Mouse (Mus musculus) heart, embryonic 13.5 days (tissue): ENCODE results near the gene Zranb1. TPM values are rescaled to one million over a fixed set of nuclear protein-coding genes. Genes with fewer than 3 reads are reported as not detected.

Experiments used
- ATAC-seq: fragments of 200-750 bp; cut with Nextera tagmentation; 2 replicates; pipeline ENCODE4 v1.8.0; 2017; ENCODE audit warnings: moderate TSS enrichment; ENCODE audit not compliant: insufficient number of reproducible peaks, low FRiP score, low TSS enrichment; ENCODE audit errors: extremely low read depth
- H3K27ac ChIP-seq: fragments of 300-500 bp; sonication (generic); replicated peaks from 2 replicates; pipeline ENCODE4 v1.5.1; 2015; ENCODE audit warnings: moderate library complexity, mild to moderate bottlenecking, inconsistent platforms
- H3K27me3 ChIP-seq: fragments of 300-500 bp; sonication (generic); replicated peaks from 2 replicates; pipeline ENCODE4 v1.6.1; 2015; ENCODE audit warnings: mild to moderate bottlenecking, inconsistent platforms
- H3K36me3 ChIP-seq: fragments of 300-500 bp; sonication (generic); 2 replicates; pipeline ENCODE4 v1.6.1; 2015; ENCODE audit warnings: mild to moderate bottlenecking, inconsistent platforms
- H3K4me1 ChIP-seq: fragments of 300-500 bp; sonication (generic); 2 replicates; pipeline ENCODE4 v1.6.1; 2015; ENCODE audit warnings: inconsistent platforms
- H3K4me2 ChIP-seq: fragments of 300-500 bp; sonication (generic); 2 replicates; pipeline ENCODE4 v1.6.1; 2015; ENCODE audit warnings: inconsistent platforms, mild to moderate bottlenecking, moderate library complexity
- H3K4me3 ChIP-seq: fragments of 300-500 bp; sonication (generic); 2 replicates; pipeline ENCODE4 v1.5.1; 2015; ENCODE audit warnings: moderate library complexity, mild to moderate bottlenecking, inconsistent platforms
- H3K9ac ChIP-seq: fragments of 300-500 bp; sonication (generic); 2 replicates; pipeline ENCODE4 v1.6.1; 2015; ENCODE audit warnings: inconsistent platforms, mild to moderate bottlenecking, moderate library complexity
- H3K9me3 ChIP-seq: fragments of 300-500 bp; sonication (generic); 2 replicates; pipeline ENCODE4 v1.6.1; 2016; ENCODE audit warnings: inconsistent platforms
- WGBS: fragments of 180-500 bp; shearing (Covaris S2); methylation state at CpG from one replicate; pipeline ENCODE4 v1.1.7; 2015; ENCODE audit warnings: mixed read lengths; 5-methylcytosine and 5-hydroxymethylcytosine counted together
- polyA plus RNA-seq: library from polyadenylated mRNA; unstranded; fragments of >200 nt; fragmentation: Nextera tagmentation; extraction: Ambion mirVana; gene quantifications from 2 replicates; pipeline ENCODE4 v1.2.1, GENCODE M21; 2015

Gene Zranb1
- polyA plus RNA-seq, 1 experiment from 2014 or later = 7.5 TPM

DNA sequence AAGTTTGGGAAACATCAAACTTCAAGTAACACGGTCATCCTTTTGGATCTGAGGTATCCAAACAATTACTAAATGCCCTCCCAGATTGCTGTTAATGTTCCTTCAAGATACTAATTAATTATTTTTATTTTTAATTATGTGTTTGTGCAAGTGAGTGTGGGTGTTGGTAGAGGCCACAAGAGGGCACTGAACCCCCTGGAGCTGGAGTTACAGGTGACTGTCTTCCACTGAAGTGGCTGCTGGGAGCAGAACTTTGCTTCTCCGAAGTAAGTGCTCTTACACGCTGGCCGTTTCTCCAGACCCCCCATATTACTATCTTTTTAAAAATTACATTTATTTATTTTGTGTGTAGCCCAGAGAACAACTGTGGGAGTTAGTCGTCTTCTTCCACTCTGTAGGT lies 887 bp upstream of the Zranb1 start:
- Histone ChIP-seq H3K4me3 (peak overlapping the region; percentile 96), H3K9ac (peak overlapping the region; percentile 99), H3K4me1 (peaks cover 19% of the 10 kb centered on the region), H3K36me3 (no peaks in the 10 kb centered on the region), H3K27me3 (no peaks in the 10 kb centered on the region), H3K27ac (peak overlapping the region; percentile 98), H3K4me2 (peak overlapping the region; percentile 74), H3K9me3 (no peaks in the 10 kb centered on the region)
- ATAC-seq = no peak
- 86% methylated on average over 5 of the region's 5 CpGs for WGBS

DNA sequence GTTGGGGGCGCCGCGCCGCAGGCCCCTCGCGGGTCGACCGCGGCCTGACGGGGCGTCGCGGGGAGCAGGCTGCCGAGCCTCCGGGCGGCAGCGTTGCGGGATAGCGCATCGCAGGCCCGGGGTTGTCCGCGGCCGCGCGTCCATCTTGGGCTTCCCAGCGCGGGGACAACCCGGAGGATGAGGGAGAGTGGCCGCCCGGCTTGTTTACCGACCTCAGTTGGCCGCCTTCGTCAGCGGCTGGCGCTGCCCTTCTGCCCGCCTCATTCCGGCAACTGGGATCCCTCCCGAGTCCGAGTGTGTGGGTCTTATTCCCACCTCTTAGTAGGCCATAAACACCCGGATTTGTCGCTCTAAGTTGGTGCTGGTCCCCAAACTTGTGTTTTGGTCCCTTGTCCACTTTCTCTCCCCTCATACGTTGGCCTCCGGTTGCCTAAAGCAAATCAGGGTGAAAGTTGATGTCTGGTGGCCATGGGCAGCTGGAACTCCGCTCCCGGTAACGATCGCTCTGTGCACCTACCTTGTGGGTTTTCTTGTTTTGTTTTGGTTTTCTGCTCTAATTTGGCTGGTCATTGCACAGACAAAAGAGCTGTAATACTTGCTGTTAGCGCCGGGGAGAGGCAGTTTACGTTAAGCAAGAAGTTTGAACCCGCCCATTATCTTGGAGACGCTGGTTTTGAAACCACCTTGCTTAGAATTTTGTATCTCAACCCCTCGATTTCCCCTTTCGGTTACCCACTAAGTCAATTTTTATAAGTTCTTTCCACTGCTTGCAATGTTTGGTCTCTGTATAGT lies 814 bp downstream of the Zranb1 start:
- peaks cover 19% of the 10 kb centered on the region for H3K4me1 ChIP-seq
- peak overlapping the region; percentile 98 for H3K27ac ChIP-seq
- peak overlapping the region; percentile 99 for H3K9ac ChIP-seq
- H3K4me3 ChIP-seq = peak overlapping the region; percentile 96
- no peak for ATAC-seq
- no peaks in the 10 kb centered on the region for H3K9me3 ChIP-seq
- no peaks in the 10 kb centered on the region for H3K27me3 ChIP-seq
- WGBS = under 1% methylated on average over 54 of the region's 55 CpGs
- peak overlapping the region; percentile 75 for H3K4me2 ChIP-seq
- no peaks in the 10 kb centered on the region for H3K36me3 ChIP-seq

DNA sequence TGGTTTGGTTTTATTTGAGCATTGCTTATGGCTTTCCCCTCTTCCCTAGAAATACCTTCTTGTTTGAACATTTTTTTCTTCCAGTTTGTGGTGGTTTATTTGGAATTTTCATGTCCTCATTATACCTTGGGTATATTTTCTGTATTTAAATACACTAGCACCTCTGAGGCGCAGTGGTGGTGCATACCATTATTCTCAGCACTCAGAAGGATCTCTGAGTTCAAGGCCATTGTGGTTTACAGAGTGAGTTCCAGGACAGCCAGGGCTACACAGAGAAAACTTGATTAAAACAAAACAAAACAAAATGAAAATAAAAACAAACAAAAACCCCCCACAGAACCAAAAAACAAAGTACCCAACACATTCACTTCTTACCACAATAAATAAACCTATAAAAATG lies 2.4 kb downstream of the Zranb1 start:
- H3K9ac ChIP-seq = no peak overlapping the region
- H3K4me3 ChIP-seq = no peak overlapping the region
- ATAC-seq = no peak
- no peak overlapping the region for H3K27ac ChIP-seq
- peaks cover 22% of the 10 kb centered on the region for H3K4me1 ChIP-seq
- no peak overlapping the region for H3K4me2 ChIP-seq
- H3K9me3 ChIP-seq = no peaks in the 10 kb centered on the region
- no peaks in the 10 kb centered on the region for H3K27me3 ChIP-seq
- H3K36me3 ChIP-seq = no peaks in the 10 kb centered on the region
- WGBS = 84% methylated on average over 1 of the region's 1 CpGs

DNA sequence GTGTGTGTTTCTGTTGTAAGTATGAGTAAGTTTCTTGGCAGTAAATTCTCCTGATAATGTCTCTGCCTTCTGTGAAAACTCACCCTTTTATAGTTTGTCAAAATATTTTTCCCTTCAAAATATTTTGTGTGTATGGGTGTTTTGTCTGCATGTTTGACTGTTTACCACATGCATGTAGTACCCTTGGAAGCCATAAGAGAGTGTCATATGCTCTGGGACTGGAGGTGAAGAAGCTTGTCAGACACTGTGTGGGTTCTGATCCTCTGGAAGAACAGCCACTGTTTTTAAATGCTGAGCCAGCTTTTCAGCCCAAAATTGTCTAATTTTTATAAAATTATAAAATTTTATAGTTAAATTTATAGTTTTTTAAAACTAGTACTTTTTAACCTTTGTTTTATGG lies 3.8 kb downstream of the Zranb1 start:
- Histone ChIP-seq H3K4me1 (peaks cover 32% of the 10 kb centered on the region), H3K4me2 (no peak overlapping the region), H3K4me3 (no peak overlapping the region), H3K27ac (no peak overlapping the region), H3K36me3 (no peaks in the 10 kb centered on the region), H3K9me3 (no peaks in the 10 kb centered on the region), H3K27me3 (no peaks in the 10 kb centered on the region), H3K9ac (no peak overlapping the region)
- ATAC-seq = no peak

DNA sequence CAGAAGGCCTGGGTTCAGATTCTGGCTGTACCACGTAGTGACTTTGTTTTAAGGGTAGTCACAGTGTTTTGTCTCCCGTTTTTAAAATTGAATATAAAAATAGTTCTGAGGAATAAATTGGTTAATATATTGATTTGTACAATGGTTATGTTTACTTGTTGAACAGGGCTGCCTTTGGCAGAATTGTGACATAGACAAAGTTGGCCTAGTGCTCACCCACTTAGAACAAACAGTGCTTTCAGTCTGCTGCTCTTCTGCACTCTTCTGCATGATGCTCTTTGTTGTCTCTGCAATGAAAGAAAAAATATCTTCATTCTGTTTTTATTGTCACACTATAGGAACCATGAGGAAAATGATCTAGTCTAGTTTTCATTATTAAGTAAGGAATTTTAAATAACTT lies 8.2 kb downstream of the Zranb1 start:
- no peak overlapping the region for H3K27ac ChIP-seq

DNA sequence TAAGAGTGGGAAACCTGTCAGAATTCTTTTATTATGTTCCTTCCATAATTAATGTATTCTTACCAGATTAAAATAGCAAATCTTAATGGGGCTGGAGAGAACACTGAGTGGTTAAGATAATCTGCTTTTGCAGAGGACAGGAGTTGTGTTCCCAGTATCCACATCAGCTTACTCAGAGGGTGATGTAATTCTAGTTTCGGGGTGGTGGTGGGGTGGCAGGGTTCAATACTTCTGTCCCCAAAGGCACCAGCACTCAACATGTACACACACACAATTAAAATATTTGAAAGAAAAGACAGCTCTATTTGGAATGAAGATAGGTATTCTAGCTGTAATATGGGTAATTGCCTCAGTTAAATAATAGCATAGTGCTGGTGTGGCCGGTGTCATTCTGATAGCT lies 9.6 kb downstream of the Zranb1 start:
- H3K27ac ChIP-seq = no peak overlapping the region
- 76% methylated on average over 2 of the region's 2 CpGs for WGBS
- H3K36me3 ChIP-seq = no peaks in the 10 kb centered on the region
- no peak overlapping the region for H3K4me3 ChIP-seq
- no peaks in the 10 kb centered on the region for H3K27me3 ChIP-seq
- H3K4me2 ChIP-seq = no peak overlapping the region
- no peaks in the 10 kb centered on the region for H3K9me3 ChIP-seq
- no peak overlapping the region for H3K9ac ChIP-seq
- H3K4me1 ChIP-seq = peaks cover 29% of the 10 kb centered on the region
- ATAC-seq = no peak

More for the DNA sequence above, 8.2 kb downstream of the Zranb1 start:
- Histone ChIP-seq H3K27me3 (no peaks in the 10 kb centered on the region), H3K4me3 (no peak overlapping the region), H3K4me2 (no peak overlapping the region), H3K4me1 (peaks cover 31% of the 10 kb centered on the region), H3K36me3 (no peaks in the 10 kb centered on the region), H3K9ac (no peak overlapping the region), H3K9me3 (no peaks in the 10 kb centered on the region)
- ATAC-seq = no peak
- whole genome bisulfite sequencing = 81% methylated on average over 2 of the region's 2 CpGs

DNA sequence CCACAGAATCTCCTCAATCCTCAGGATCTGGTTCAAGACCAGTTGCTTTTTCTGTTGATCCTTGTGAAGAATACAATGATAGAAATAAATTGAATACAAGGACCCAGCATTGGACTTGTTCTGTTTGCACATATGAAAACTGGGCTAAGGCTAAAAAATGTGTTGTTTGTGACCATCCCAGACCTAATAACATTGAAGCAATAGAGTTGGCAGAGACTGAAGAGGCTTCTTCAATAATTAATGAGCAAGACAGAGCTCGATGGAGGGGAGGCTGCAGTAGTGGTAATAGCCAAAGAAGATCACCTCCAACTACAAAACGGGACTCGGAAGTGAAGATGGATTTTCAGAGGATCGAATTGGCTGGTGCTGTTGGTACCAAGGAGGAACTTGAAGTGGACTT lies 19.0 kb downstream of the Zranb1 start:
- no peak for ATAC-seq
- Histone ChIP-seq H3K4me2 (no peak overlapping the region), H3K27me3 (no peaks in the 10 kb centered on the region), H3K9me3 (no peaks in the 10 kb centered on the region), H3K9ac (no peak overlapping the region), H3K36me3 (0 out of 2 replicates have a peak, but pooled peaks cover 3% of the 10 kb centered on the region), H3K4me1 (peaks cover 7% of the 10 kb centered on the region; the same call in 1 of the 2 replicates), H3K4me3 (no peak overlapping the region), H3K27ac (no peak overlapping the region)
- 90% methylated on average over 4 of the region's 4 CpGs for WGBS

DNA sequence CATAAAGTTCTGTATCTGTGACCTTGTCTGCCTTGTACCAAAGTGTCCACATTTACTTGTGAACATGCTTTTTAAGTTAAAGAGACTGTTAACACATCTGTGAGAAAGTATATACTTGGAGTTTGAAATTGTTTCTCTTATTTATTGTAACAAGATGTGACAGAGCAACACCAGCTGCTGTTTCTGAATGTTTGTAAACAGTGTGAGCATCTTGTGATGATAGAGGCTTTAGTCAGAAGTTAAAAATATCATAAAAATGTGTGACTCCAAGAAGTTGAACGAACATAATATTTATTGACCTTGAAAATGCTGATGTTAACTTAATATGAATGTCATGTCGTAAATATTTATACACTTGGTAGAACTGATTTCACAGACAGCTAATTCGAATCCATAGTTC lies 19.7 kb downstream of the Zranb1 start:
- Histone ChIP-seq H3K36me3 (0 out of 2 replicates have a peak, but pooled peaks cover 3% of the 10 kb centered on the region), H3K4me2 (no peak overlapping the region), H3K27ac (no peak overlapping the region), H3K9me3 (no peaks in the 10 kb centered on the region), H3K27me3 (no peaks in the 10 kb centered on the region), H3K4me3 (no peak overlapping the region), H3K9ac (no peak overlapping the region), H3K4me1 (peaks cover 8% of the 10 kb centered on the region; the same call in 1 of the 2 replicates)
- no peak for ATAC-seq
- 84% methylated on average over 3 of the region's 3 CpGs for WGBS

DNA sequence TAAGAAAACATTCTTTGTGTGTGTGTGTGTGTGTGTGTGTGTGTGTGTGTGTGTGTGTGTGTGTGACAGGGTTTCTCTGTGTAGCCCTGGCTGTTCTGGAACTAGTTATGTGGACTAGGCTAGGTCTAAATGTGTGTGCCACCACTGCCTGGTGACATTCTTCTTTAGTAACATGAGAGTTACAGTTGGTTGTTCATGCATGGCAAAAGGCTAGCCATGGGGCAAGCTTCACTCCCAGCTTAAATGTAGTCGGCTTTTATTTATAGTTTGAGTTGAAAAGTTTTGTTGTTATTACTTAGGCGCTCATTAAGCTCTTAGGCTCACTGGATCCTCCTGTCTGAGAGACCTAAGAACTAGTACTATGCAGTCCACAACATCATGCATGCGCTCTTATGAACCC lies 33.5 kb downstream of the Zranb1 start:
- H3K4me1 ChIP-seq = 0 out of 2 replicates have a peak, but pooled peaks cover 4% of the 10 kb centered on the region
- H3K9ac ChIP-seq = no peak overlapping the region
- no peaks in the 10 kb centered on the region for H3K27me3 ChIP-seq
- H3K36me3 ChIP-seq = peaks cover 23% of the 10 kb centered on the region
- no peak overlapping the region for H3K4me3 ChIP-seq
- no peak for ATAC-seq
- no peak overlapping the region for H3K27ac ChIP-seq
- WGBS = 89% methylated on average over 3 of the region's 3 CpGs
- H3K4me2 ChIP-seq = no peak overlapping the region
- H3K9me3 ChIP-seq = no peaks in the 10 kb centered on the region

DNA sequence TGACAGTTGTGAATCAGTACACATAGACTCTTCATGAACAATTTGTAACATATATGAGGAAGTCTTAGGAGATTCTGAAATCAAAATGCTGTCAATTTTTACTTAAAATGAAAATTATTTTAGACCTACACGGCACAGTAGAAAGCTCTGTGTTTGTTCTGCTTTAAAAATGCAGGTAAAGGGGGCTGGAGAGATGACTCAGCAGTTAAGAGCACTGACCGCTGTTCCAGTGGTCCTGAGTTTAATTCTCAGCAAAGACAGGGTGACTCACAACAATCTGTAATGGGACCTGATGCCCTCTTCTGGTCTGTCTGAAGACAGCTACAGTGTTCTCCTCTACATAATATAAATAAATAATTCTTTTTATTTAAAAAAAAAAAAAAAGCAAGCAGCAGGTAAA lies 34.8 kb downstream of the Zranb1 start:
- Histone ChIP-seq H3K4me3 (no peak overlapping the region), H3K4me2 (no peak overlapping the region), H3K9ac (no peak overlapping the region), H3K4me1 (0 out of 2 replicates have a peak, but pooled peaks cover 4% of the 10 kb centered on the region), H3K9me3 (no peaks in the 10 kb centered on the region), H3K36me3 (peaks cover 25% of the 10 kb centered on the region), H3K27ac (no peak overlapping the region), H3K27me3 (no peaks in the 10 kb centered on the region)
- ATAC-seq = no peak
- WGBS = 85% methylated on average over 2 of the region's 2 CpGs

DNA sequence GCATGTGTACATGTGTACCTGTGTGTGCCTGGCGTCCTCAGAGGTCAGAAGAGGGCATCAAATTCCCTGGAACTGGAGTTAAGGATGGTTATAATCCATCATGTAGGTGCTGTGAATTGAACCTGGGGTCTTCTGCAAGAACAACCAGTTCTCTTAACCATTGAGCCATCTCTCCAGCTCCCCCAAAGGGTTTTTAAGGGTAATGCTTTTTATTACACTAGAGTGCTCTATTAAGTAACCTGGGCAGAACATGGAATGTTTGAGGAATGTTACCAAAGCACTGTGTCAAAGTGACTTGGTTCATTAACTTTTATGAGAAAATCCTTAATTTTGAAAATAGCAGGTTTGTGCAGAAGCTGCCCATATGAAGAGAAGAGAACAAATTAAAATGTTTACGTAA lies 41.1 kb downstream of the Zranb1 start:
- ATAC-seq = no peak
- WGBS = 91% methylated on average over 2 of the region's 2 CpGs
- H3K27me3 ChIP-seq = no peaks in the 10 kb centered on the region
- peaks cover 53% of the 10 kb centered on the region for H3K36me3 ChIP-seq
- no peak overlapping the region for H3K4me3 ChIP-seq
- H3K9ac ChIP-seq = no peak overlapping the region
- no peaks in the 10 kb centered on the region for H3K9me3 ChIP-seq
- no peak overlapping the region for H3K4me2 ChIP-seq
- H3K27ac ChIP-seq = no peak overlapping the region
- no peaks in the 10 kb centered on the region for H3K4me1 ChIP-seq

DNA sequence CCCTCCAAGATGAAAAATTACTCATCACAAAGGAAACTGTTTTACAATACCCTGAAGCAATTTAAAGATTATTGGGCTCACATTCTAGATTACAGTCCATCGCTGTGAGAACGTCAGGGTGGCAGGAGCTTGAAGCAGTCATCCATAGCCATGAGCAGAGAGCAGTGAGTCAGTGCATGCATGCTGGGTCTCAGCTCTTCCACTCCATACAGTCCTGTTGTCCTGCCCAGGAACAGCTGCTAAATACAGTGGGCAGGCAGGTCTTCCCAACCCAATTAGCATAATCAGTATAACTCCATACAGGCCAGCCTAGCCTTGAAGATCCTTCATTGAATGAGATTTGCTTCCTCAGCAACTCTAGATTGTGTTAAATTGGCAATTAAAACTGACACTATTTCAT lies 45.1 kb downstream of the Zranb1 start:
- Histone ChIP-seq H3K4me3 (no peak overlapping the region), H3K4me1 (no peaks in the 10 kb centered on the region), H3K9me3 (no peaks in the 10 kb centered on the region), H3K36me3 (peaks cover 54% of the 10 kb centered on the region), H3K27me3 (no peaks in the 10 kb centered on the region), H3K27ac (no peak overlapping the region), H3K4me2 (no peak overlapping the region), H3K9ac (no peak overlapping the region)
- WGBS = 90% methylated on average over 2 of the region's 2 CpGs
- no peak for ATAC-seq
